Mouse (Mus musculus) monocyte, adult 5-6 weeks (primary cell): Measurements from ENCODE around the gene Cpeb4. TPM values are rescaled to one million over a fixed set of nuclear protein-coding genes. Genes with fewer than 3 reads are reported as not detected.

Experiments
- ATAC-seq: fragments of 153-309, 156-312 bp; replicated peaks from 2 replicates; pipeline ENCODE4 v1.8.0; 2017; ENCODE audit warnings: mild to moderate bottlenecking; ENCODE audit not compliant: low TSS enrichment, insufficient number of reproducible peaks, severe bottlenecking, poor library complexity, low FRiP score
- total RNA-seq: library from RNA; stranded (forward); fragments of 200-1000, 200-491, 200-594 nt; gene quantifications from 3 replicates; pipeline ENCODE4 v1.2.3, GENCODE M21; 2017

Gene Cpeb4
- 31.9 to 45.7 TPM (median 34.4 TPM) in 3 replicates for total RNA-seq

DNA sequence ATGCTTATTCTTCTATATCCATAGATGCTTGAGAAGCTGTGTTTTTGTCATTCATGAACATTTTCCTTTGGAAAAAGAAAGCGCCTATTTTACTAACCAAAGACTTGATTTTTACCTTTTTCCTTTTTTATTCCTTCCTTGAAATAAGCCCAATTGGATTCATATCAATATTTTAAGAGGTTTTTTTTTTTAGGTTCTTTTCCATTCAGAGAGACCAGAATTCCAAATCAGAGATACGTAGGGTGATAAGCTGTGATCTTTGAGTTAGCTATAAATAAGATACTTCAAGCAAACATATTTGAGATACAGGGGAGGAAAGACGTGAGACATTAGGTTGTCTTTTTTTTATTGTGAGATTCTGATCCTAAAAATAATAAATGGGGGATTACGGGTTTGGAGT, at the start of gene Cpeb4:
Cpeb4 (plus strand) TSS at position 301 of the 400 bp plus-strand sequence.
- no peak for ATAC-seq

- ATAC-seq: no peak
These were observed 49.5 kb upstream of the Cpeb4 start for GRCm38 (mm10) chr11:31822556-31822955.

- no peak for ATAC-seq
These were observed 48.5 kb upstream of the Cpeb4 start for GRCm38 (mm10) chr11:31823513-31823912.

DNA sequence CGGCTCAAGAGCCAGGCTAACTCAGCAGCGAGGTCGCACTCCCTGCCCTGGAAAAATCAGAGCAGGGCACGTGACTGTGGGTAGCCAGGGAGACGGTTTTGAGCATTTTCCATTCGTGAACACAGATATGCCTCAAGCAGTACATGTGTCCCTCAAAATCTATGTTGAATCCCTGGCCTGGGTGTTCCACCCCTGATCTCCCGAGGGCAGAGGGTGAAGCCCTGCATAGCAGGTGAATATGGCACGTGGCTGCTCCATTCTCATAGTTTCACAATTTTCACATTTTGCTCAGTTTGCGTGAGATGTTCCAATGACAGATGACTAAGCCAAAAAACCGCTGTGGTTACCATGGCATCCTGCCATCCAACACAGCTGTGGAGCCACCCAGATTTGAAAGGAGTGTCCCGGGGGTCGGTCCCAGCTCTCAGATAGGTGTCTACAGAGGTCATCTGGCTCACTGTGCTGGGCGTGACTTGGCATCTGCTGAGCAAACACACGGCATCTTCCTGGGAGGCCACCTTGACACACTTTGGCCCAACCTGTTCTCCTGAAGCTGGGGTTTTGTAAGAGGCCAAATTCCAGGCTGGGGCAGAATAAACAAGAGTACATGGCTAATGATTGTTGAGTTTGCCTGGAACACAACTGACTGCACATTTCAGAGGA, 47.4 kb upstream of the Cpeb4 start:
- no peak for ATAC-seq

GRCm38 (mm10) chr11:31828011-31828770, 43.8 kb upstream of the Cpeb4 start:
- ATAC-seq: no peak

DNA sequence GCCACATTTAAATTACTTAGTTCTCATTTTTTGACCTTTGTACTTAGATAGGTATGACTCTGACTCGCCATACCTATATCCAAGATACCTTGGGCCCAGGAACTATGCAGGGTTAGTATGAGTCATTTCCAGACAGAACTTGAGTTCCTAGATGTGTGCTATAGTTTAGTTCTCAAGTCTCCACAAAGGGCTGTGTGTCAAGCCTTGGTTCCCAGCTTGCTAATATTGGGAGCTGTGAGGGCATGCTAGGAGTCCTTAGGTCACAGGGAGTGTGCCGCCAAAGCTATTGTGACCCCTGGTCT, 43.3 kb upstream of the Cpeb4 start:
- no peak for ATAC-seq

DNA sequence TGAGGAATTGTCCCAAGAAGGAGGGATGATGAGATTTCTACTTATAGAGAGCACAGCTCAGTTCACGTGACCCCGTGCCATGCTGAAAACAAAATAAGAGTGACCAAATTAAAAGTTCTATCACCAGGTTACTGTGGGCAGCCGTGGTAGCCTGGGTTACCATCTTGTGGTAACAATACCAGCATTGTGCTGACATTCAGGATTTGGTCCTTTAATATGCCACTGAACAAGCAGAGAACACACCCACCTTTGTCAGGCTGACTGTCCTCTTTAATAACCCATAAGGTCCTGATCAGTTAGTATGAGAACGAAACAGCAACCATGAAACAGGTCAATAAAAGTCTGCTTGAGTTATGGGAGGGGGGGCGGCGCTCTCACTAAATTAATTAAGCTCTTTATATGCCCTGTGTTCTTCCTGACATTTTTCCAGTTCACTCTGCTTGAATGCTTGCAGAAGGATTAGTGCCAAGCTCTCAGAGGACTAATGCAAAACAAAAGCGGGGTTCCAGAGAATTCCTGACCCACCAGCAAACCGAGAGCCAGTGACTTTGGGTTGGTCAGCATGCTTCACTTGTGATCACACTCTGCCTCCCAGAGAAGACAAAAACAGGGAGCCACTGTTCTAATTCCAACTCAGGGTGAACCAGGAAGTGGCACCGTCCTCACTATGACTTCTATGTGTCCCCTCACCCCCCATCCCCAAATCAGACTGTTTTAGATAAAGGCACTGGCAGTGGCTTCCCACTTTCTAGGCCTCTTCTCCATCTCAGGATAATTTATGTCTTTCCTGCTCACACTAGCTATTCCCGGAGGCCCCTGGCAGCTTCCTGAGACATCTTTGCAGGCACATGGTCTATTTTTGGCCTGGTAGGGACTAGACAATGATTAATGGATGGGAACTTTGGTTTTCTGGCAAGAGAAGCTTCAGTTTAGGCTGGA, 41.5 kb upstream of the Cpeb4 start:
- no peak for ATAC-seq

- ATAC-seq: no peak
These were observed 40.6 kb upstream of the Cpeb4 start for GRCm38 (mm10) chr11:31831451-31831850.

DNA sequence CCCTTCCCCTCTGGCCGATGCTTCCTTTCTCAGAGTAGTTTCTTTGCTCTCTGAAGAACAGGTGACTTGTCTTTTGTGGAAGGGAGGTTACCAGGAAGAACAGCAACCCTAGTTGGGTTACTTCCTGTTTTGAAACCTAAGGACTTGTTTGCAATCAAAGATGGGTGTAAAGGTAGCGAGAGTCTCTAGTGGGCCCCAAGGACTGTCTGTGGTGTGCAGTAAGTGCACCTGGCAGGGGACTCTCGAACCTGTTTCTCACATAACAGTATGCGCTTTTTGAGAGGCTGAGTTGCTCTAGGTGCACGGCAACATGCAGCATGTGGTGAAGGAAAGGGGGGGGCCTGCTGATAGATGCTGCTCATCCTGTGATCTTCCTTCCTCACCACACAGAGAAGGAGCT, 40.0 kb upstream of the Cpeb4 start:
- ATAC-seq: no peak

- ATAC-seq: no peak
These were observed 39.5 kb upstream of the Cpeb4 start for GRCm38 (mm10) chr11:31832439-31832980.

DNA sequence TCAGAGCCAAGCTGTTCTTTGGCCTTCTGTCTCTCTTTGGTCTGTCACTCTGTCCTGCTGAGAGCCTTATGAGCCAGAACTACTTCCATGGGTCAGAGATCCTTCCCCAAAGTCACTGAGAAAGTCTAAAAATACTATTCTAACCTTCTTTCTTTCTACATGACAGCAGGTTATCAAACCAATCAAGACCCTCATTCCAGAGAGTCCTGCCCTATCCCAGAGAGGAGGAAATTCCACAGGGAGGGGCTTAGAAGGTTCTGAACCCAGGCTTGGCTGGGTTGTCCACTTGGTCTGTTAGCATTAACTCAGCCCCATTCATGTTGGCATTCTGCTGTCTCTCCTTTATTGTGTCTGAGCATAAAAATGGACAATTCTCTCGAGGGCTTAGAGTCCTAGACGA, 38.5 kb upstream of the Cpeb4 start:
- no peak for ATAC-seq

DNA sequence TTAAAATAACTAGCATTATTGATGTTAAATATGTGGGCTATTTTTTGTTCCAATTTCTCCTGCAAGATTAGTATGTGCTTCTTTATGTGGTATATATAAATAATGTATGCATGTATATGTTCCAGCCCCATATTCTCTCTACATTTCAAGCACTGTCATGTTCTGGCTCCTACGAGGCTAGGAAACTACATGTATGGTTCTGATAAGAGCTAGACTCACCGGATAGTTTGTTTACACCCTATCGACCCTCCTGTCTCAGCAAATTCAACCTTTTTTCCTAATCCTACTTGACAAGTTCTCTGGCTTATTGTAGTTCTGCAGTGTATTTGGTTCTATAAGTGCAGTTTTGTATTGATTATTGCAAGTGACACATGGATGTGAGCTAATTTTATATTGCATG, 36.7 kb upstream of the Cpeb4 start:
- no peak for ATAC-seq

GRCm38 (mm10) chr11:31837243-31837642, 34.8 kb upstream of the Cpeb4 start:
- ATAC-seq: no peak

- ATAC-seq: no peak
These were observed 34.3 kb upstream of the Cpeb4 start for GRCm38 (mm10) chr11:31837753-31838152.

- ATAC-seq: no peak
These were observed 33.4 kb upstream of the Cpeb4 start for GRCm38 (mm10) chr11:31838442-31839083.

DNA sequence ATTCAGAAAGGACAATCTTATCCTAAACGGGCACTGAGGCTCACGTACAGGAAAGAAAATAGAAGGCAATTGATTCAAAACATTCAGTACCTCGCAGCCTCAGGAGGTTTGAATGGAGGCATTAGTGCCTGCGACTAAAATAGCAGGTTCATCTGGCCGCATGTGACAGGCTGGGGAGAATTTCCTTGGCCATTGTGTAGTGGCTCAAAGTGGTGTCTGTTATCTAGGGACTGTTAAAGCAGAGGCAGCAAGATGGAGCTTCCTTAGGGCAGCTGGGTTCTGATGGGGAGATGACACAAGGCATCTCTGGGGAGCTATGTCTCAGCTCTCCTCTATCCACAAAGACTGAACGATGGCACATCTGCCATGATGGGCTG, 32.9 kb upstream of the Cpeb4 start:
- ATAC-seq: no peak

- ATAC-seq: no peak
These were observed 29.6 kb upstream of the Cpeb4 start for GRCm38 (mm10) chr11:31842171-31842959.

DNA sequence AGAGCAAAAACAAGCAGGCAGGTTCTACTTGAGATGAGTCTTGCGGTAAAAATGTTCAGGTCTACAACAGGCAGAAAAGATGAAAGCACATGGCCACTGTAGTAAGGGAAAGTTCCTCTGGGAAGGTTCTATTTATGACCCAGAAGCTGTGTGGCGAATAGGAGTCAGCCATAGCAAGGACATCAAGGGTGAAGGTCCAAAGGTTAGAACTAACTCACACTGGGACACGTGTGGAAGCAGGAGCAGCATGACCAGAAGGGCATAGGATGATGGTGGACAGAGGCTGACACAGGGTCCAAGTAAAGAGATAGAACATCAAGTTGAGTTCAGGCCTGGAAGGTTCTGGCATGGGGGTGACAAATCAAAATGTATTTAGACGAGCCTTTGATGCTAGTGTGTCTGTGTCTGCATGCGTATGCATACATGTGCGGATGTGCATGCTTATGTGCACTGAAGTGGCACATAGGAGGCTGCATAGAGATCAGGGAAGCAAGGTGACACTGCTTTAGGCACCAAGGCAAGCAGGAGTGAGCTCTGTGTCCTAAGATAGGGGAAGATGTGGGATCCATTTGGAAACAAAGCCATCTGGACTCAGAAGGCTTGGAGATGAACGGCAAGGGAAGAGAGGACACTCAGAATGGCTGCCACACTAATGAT, 28.7 kb upstream of the Cpeb4 start:
- no peak for ATAC-seq
